In the genomic region with DNA sequence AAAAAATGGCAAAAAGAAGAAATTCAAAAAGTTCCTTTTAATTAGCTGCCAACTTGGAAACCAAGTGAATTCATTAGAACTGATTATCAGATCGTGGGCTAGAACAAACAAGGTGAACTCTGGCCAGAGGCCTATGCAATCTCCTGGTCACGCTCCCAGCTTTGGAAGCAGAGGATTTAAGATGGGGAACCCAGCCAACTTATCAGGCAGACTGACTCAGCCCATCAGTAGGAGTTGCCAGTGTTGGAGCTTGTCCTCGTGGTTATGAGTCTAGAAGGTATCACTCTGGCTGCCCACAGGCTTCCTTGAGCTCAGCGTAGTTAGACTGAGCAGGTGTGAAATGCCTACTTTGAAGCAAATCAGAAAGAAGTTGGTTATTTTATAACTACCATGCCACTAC, we compare ENCODE assay signal across 16 mouse cellular contexts. TPM values are rescaled to one million over a fixed set of nuclear protein-coding genes. Genes with fewer than 3 reads are reported as not detected.
A peak's percentile ranks its signal among the peaks of the same experiment; 100 is the strongest.
DNase-seq lines count a peak whose midpoint lies in the region; ATAC-seq and TF ChIP-seq lines count a peak whose summit lies in the region.
"Had no signal": no experiment of that assay in that cellular context is flagged by ENCODE, and none has a peak within 500 bp of the region (broad histone marks: within the 10 kb centered on the region; RNA-seq: fewer than 3 reads in every experiment).

No protein-coding gene starts in this region.

- WGBS in liver, adult 2 months = 15% methylated on average over 4 of the region's 4 CpGs
- WGBS in liver, embryonic 11.5 days = 66% methylated on average over 4 of the region's 4 CpGs
- WGBS in limb, embryonic 10.5 days = 86% methylated on average over 4 of the region's 4 CpGs

- no peak overlapping the region for H3K27ac ChIP-seq in liver, adult 2 months (replicated peaks; ENCODE audit: insufficient read depth, low read depth, low read length)
- H3K27ac ChIP-seq in liver, embryonic 11.5 days (ENCODE audit: low read depth, low read length) = no peak overlapping the region
- H3K27ac ChIP-seq in MEL (ENCODE audit: control insufficient read depth, low read depth, low read length) = no peak overlapping the region
- no peak overlapping the region for H3K27ac ChIP-seq in limb, embryonic 10.5 days
- H3K27ac ChIP-seq: embryonic facial prominence, embryonic 12.5 days; heart, embryonic 15.5 days; hindbrain, embryonic 12.5 days; neural tube, embryonic 12.5 days had no signal

- TF ChIP-seq POLR2A in liver, adult 2 months (IDR thresholded peaks at IDR 0.05; ENCODE audit: extremely low read depth, insufficient read depth, low read length) = no peak
- no peak for TF ChIP-seq POLR2A in MEL (IDR thresholded peaks at IDR 0.05; ENCODE audit: control insufficient read depth in 1 of 2, insufficient read depth in 1 of 2, low read depth in 1 of 2, low read length in 2 of 2, poor library complexity in 1 of 2)

- TF ChIP-seq RAD21 in MEL (IDR thresholded peaks at IDR 0.05; ENCODE audit: low read depth, low read length) = no peak

- no peaks in the 10 kb centered on the region for H3K36me3 ChIP-seq in liver, adult 2 months (ENCODE audit: control insufficient read depth, insufficient read depth, low read length)
- H3K36me3 ChIP-seq in liver, embryonic 11.5 days (ENCODE audit: control insufficient read depth, insufficient read depth, low read length) = no peaks in the 10 kb centered on the region
- peaks cover 0 to 18% of the 10 kb centered on the region in 2 experiments; a peak in 2 of 4 replicates for H3K36me3 ChIP-seq in MEL (ENCODE audit: control insufficient read depth in 1 of 2, insufficient read depth in 2 of 2, low read length in 2 of 2)
- H3K36me3 ChIP-seq in limb, embryonic 10.5 days = no peaks in the 10 kb centered on the region
- H3K36me3 ChIP-seq: embryonic facial prominence, embryonic 12.5 days; heart, embryonic 15.5 days; hindbrain, embryonic 12.5 days; neural tube, embryonic 12.5 days had no signal

- no peak overlapping the region for H3K4me2 ChIP-seq in liver, embryonic 11.5 days
- H3K4me2 ChIP-seq: embryonic facial prominence, embryonic 12.5 days; heart, embryonic 15.5 days; hindbrain, embryonic 12.5 days; neural tube, embryonic 12.5 days had no signal

- DNase-seq in adrenal gland, adult 2 months = peak; percentile 81
- DNase-seq in adrenal gland, adult 18-20 months (ENCODE audit: low spot score in 2 of 2) = no peak
- peak; percentile 97 for DNase-seq in liver, adult 2 months (ENCODE audit: extremely low read depth, low read depth, low spot score)
- no peak for DNase-seq in liver, embryonic 11.5 days (ENCODE audit: low spot score)
- DNase-seq in MEL (ENCODE audit: low read depth, low spot score) = peak; percentile 76
- DNase-seq in adrenal gland, postnatal 36 days = peak; percentile 63 to 71
- no peak for DNase-seq in limb, embryonic 10.5 days (ENCODE audit: low spot score)
- no peak for DNase-seq in embryo, embryonic 10 days (ENCODE audit: low spot score)
- DNase-seq: cerebellum, postnatal 36 days; layer of hippocampus, postnatal 36 days; thymus, postnatal 14 days had no signal

- H3K4me1 ChIP-seq in liver, adult 2 months (ENCODE audit: control insufficient read depth, insufficient read depth, low read length) = peaks cover 12% of the 10 kb centered on the region
- peaks cover 7% of the 10 kb centered on the region for H3K4me1 ChIP-seq in liver, embryonic 11.5 days (replicated peaks; ENCODE audit: control insufficient read depth, insufficient read depth, low read length)
- peaks cover 0 to 27% of the 10 kb centered on the region in 2 experiments; a peak in 2 of 4 replicates for H3K4me1 ChIP-seq in MEL (ENCODE audit: control insufficient read depth in 1 of 2, insufficient read depth in 2 of 2, low read length in 2 of 2)
- peaks cover 12% of the 10 kb centered on the region for H3K4me1 ChIP-seq in limb, embryonic 10.5 days

- no peak for TF ChIP-seq CTCF in liver, adult 2 months (IDR thresholded peaks at IDR 0.05; ENCODE audit: low read depth, low read length)
- TF ChIP-seq CTCF in MEL (IDR thresholded peaks at IDR 0.05 in 2 of 3, conservative IDR thresholded peaks at IDR 0.05 in 1 of 3; ENCODE audit: control insufficient read depth in 1 of 3, insufficient read depth in 1 of 3, low read depth in 2 of 3, low read length in 3 of 3, poor library complexity in 1 of 3, severe bottlenecking in 1 of 3) = no peak

- H3K9ac ChIP-seq in liver, adult 2 months (ENCODE audit: low read depth, low read length) = no peak overlapping the region
- H3K9ac ChIP-seq in liver, embryonic 11.5 days (ENCODE audit: low read depth, low read length) = no peak overlapping the region
- H3K9ac ChIP-seq in MEL (ENCODE audit: control insufficient read depth, low read depth, low read length, poor library complexity, severe bottlenecking) = no peak overlapping the region
- H3K9ac ChIP-seq: embryonic facial prominence, embryonic 12.5 days; heart, embryonic 15.5 days; hindbrain, embryonic 12.5 days; neural tube, embryonic 12.5 days had no signal

- ATAC-seq in liver, embryonic 11.5 days (replicated peaks; ENCODE audit: low FRiP score) = no peak
- ATAC-seq: midbrain, embryonic 16.5 days had no signal

- peaks cover 2% of the 10 kb centered on the region; the same call in 1 of the 2 replicates for H3K79me2 ChIP-seq in liver, adult 2 months (ENCODE audit: control insufficient read depth, insufficient read depth, low read length)
- peaks cover 5% of the 10 kb centered on the region for H3K79me2 ChIP-seq in MEL (ENCODE audit: control insufficient read depth, insufficient read depth, low read length, poor library complexity)

- peak; percentile 27 to 52; a peak in 1 of 4 replicates for TF ChIP-seq EP300 in MEL (IDR thresholded peaks at IDR 0.05; ENCODE audit: low read depth in 1 of 2, low read length in 2 of 2)

- H3K9me3 ChIP-seq in liver, embryonic 11.5 days (ENCODE audit: control insufficient read depth, low read length) = no peaks in the 10 kb centered on the region
- H3K9me3 ChIP-seq in MEL (replicated peaks; ENCODE audit: insufficient read depth, low read length) = no peaks in the 10 kb centered on the region
- H3K9me3 ChIP-seq in limb, embryonic 10.5 days (replicated peaks) = no peaks in the 10 kb centered on the region
- H3K9me3 ChIP-seq: embryonic facial prominence, embryonic 12.5 days; heart, embryonic 15.5 days; hindbrain, embryonic 12.5 days; neural tube, embryonic 12.5 days had no signal

- no peaks in the 10 kb centered on the region for H3K27me3 ChIP-seq in liver, adult 2 months (ENCODE audit: control insufficient read depth, insufficient read depth, low read length)
- no peaks in the 10 kb centered on the region for H3K27me3 ChIP-seq in liver, embryonic 11.5 days (replicated peaks; ENCODE audit: control insufficient read depth, insufficient read depth, low read length)
- H3K27me3 ChIP-seq in MEL (ENCODE audit: control insufficient read depth in 1 of 2, insufficient read depth in 2 of 2, low read length in 2 of 2) = no peaks in the 10 kb centered on the region
- H3K27me3 ChIP-seq in limb, embryonic 10.5 days (ENCODE audit: low read depth, poor library complexity, severe bottlenecking) = no peaks in the 10 kb centered on the region
- H3K27me3 ChIP-seq: embryonic facial prominence, embryonic 12.5 days; heart, embryonic 15.5 days; hindbrain, embryonic 12.5 days; neural tube, embryonic 12.5 days had no signal

- no peak overlapping the region for H3K4me3 ChIP-seq in liver, adult 2 months (ENCODE audit: insufficient read depth, low read depth, low read length)
- H3K4me3 ChIP-seq in liver, embryonic 11.5 days (ENCODE audit: low read depth, low read length) = no peak overlapping the region
- no peak overlapping the region for H3K4me3 ChIP-seq in MEL (ENCODE audit: control insufficient read depth in 1 of 2, insufficient read depth in 1 of 2, low read depth in 2 of 2, low read length in 2 of 2)
- no peak overlapping the region for H3K4me3 ChIP-seq in limb, embryonic 10.5 days
- H3K4me3 ChIP-seq: embryonic facial prominence, embryonic 12.5 days; heart, embryonic 15.5 days; hindbrain, embryonic 12.5 days; neural tube, embryonic 12.5 days had no signal

RNA-seq across cellular contexts. Expression of a gene that starts 3.9 kb away (rescaled TPM):
- 10 to 100 TPM; 11.7 to 12.2 TPM for total RNA-seq in adrenal gland, adult 2 months (2021)
- 0.59 and 0.68 TPM in 2 replicates for polyA plus RNA-seq in adrenal gland, adult 2 months (2012; rRNA removed)
- total RNA-seq in adrenal gland, adult 18-20 months (2021) = 10 to 100 TPM in 1 of 2 experiments, 1 to 10 TPM in 1; 8.6 to 10.5 TPM
- total RNA-seq in liver, adult 2 months (2014; rRNA removed) = 1.3 and 1.4 TPM in 2 replicates
- polyA plus RNA-seq in liver, adult 2 months (2012; rRNA removed) = 0.61 and 0.65 TPM in 2 replicates
- 23.5 and 24.3 TPM in 2 replicates for polyA plus RNA-seq in liver, embryonic 11.5 days (2014; fragmentation: Nextera tagmentation; extraction: Ambion mirVana)
- 13.8 and 15.1 TPM in 2 replicates for total RNA-seq in MEL (2012; rRNA removed)
- polyA plus RNA-seq in MEL (2012; ENCODE audit: insufficient read depth in 1 of 2, insufficient read length in 2 of 2, low read depth in 1 of 2, low replicate concordance in 2 of 2, missing spikeins in 1 of 2) = 10 to 100 TPM in 1 of 2 experiments, not detected in 1; 16.5 TPM
- total RNA-seq in adrenal gland, postnatal 36 days (2021) = 10 to 100 TPM; 10.6 to 12.1 TPM
- polyA plus RNA-seq in limb, embryonic 10.5 days (2016; fragmentation: Nextera tagmentation; extraction: Ambion mirVana) = 14.7 and 19.3 TPM in 2 replicates

RNA-seq across cellular contexts. Expression of a gene that starts 4.0 kb away (rescaled TPM):
- total RNA-seq in adrenal gland, adult 2 months (2021) = 1,000 to 10,000 TPM; 1,195 to 1,389 TPM
- polyA plus RNA-seq in adrenal gland, adult 2 months (2012; rRNA removed) = 375 and 512 TPM in 2 replicates
- total RNA-seq in adrenal gland, adult 18-20 months (2021) = 1,000 to 10,000 TPM; 1,010 to 2,386 TPM
- total RNA-seq in liver, adult 2 months (2014; rRNA removed) = 1,543 and 1,850 TPM in 2 replicates
- 1,631 and 1,632 TPM in 2 replicates for polyA plus RNA-seq in liver, adult 2 months (2012; rRNA removed)
- polyA plus RNA-seq in liver, embryonic 11.5 days (2014; fragmentation: Nextera tagmentation; extraction: Ambion mirVana) = 541 and 569 TPM in 2 replicates
- 164 and 220 TPM in 2 replicates for total RNA-seq in MEL (2012; rRNA removed)
- 100 to 1,000 TPM in 1 of 2 experiments, not detected in 1; 149 TPM for polyA plus RNA-seq in MEL (2012; ENCODE audit: insufficient read depth in 1 of 2, insufficient read length in 2 of 2, low read depth in 1 of 2, low replicate concordance in 2 of 2, missing spikeins in 1 of 2)
- 1,000 to 10,000 TPM in 1 of 2 experiments, 100 to 1,000 TPM in 1; 862 to 1,322 TPM for total RNA-seq in adrenal gland, postnatal 36 days (2021)
- polyA plus RNA-seq in limb, embryonic 10.5 days (2016; fragmentation: Nextera tagmentation; extraction: Ambion mirVana) = 670 and 699 TPM in 2 replicates

RNA-seq across cellular contexts. Expression of a gene that starts 51.0 kb away (rescaled TPM):
- total RNA-seq in adrenal gland, adult 2 months (2021) = 10 to 100 TPM in 1 of 2 experiments, 1 to 10 TPM in 1; 9.8 to 22.6 TPM
- polyA plus RNA-seq in adrenal gland, adult 2 months (2012; rRNA removed) = 22.4 and 32.9 TPM in 2 replicates
- 10 to 100 TPM in 1 of 2 experiments, 1 to 10 TPM in 1; 8.3 to 26.7 TPM for total RNA-seq in adrenal gland, adult 18-20 months (2021)
- total RNA-seq in liver, adult 2 months (2014; rRNA removed) = 64.9 and 96.5 TPM in 2 replicates
- polyA plus RNA-seq in liver, adult 2 months (2012; rRNA removed) = 172 and 299 TPM in 2 replicates
- 39.7 and 40.7 TPM in 2 replicates for polyA plus RNA-seq in liver, embryonic 11.5 days (2014; fragmentation: Nextera tagmentation; extraction: Ambion mirVana)
- total RNA-seq in MEL (2012; rRNA removed) = 2.6 TPM in 2 replicates
- 1 to 10 TPM in 1 of 2 experiments, not detected in 1; 9.1 TPM for polyA plus RNA-seq in MEL (2012; ENCODE audit: insufficient read depth in 1 of 2, insufficient read length in 2 of 2, low read depth in 1 of 2, low replicate concordance in 2 of 2, missing spikeins in 1 of 2)
- total RNA-seq in adrenal gland, postnatal 36 days (2021) = 10 to 100 TPM in 1 of 2 experiments, 1 to 10 TPM in 1; 9.5 to 14.5 TPM
- polyA plus RNA-seq in limb, embryonic 10.5 days (2016; fragmentation: Nextera tagmentation; extraction: Ambion mirVana) = 3.2 and 3.5 TPM in 2 replicates

Comparison
In these comparisons a context has a peak if more than half of its experiments do, and no peak if none do; other contexts are left out.
1. DNase-seq: peak in adrenal gland, adult 2 months (single experiment), liver, adult 2 months (single experiment), MEL (single experiment) and adrenal gland, postnatal 36 days (2 of 2); none in adrenal gland, adult 18-20 months (0 of 2), liver, embryonic 11.5 days (single experiment), limb, embryonic 10.5 days (single experiment) and embryo, embryonic 10 days (single experiment).